Mouse (Mus musculus): Measurements from ENCODE around the gene Cfap161. TPM values are rescaled to one million over a fixed set of nuclear protein-coding genes. Genes with fewer than 3 reads are reported as not detected.

Cfap161 gene
- polyA plus RNA-seq, 1 experiment from 2014 or later, result 0.94 TPM

- H3K4me2 ChIP-seq (replicated peaks), result no peak overlapping the region
- H3K36me3 ChIP-seq, result no peaks in the 10 kb centered on the region
- peaks cover 30% of the 10 kb centered on the region for H3K4me1 ChIP-seq
- ATAC-seq (ENCODE audit: low FRiP score), result no peak
- H3K4me3 ChIP-seq, result no peak overlapping the region
- H3K27me3 ChIP-seq, result 0 out of 2 replicates have a peak, but pooled peaks cover 5% of the 10 kb centered on the region
- 74% methylated on average over 6 of the region's 6 CpGs for WGBS
- H3K9ac ChIP-seq, result no peak overlapping the region
- H3K27ac ChIP-seq, result peak overlapping the region; percentile 74
- no peaks in the 10 kb centered on the region for H3K9me3 ChIP-seq (replicated peaks)
These were observed 18.3 kb upstream of the Cfap161 start for GRCm38 (mm10) chr7:83813016-83813415.

GRCm38 (mm10) chr7:83812581-83812980 lies 17.9 kb upstream of the Cfap161 start:
- Histone ChIP-seq H3K27me3 (0 out of 2 replicates have a peak, but pooled peaks cover 5% of the 10 kb centered on the region), H3K27ac (0 out of 2 replicates have a peak overlapping the region, but pooled peaks have one; percentile 74), H3K4me3 (no peak overlapping the region), H3K4me2 (replicated peaks) (no peak overlapping the region), H3K36me3 (no peaks in the 10 kb centered on the region), H3K9ac (no peak overlapping the region), H3K4me1 (peaks cover 30% of the 10 kb centered on the region), H3K9me3 (replicated peaks) (no peaks in the 10 kb centered on the region)
- no peak for ATAC-seq (ENCODE audit: low FRiP score)
- 85% methylated on average over 10 of the region's 10 CpGs for WGBS

DNA sequence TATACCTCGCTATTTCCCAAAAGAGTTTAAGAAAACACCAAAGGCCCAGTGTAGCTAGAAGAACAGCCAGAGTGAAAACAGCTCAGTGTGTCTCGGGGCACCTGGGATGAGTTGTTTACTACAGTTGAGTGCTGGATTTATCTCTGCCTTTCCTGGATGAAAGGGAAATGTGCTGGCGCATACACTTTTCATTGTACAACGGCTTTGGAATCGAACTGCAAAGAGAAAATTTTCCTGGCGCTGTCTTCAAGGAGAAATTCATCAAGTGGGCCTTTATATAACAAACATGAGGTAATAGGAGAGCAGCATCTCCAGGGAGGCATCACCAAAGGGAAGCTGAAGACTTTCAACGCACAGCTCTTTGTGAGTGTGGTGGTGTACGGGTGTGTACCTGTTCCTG lies 17.2 kb upstream of the Cfap161 start:
- Histone ChIP-seq H3K4me2 (replicated peaks) (no peak overlapping the region), H3K9ac (no peak overlapping the region), H3K4me1 (peaks cover 30% of the 10 kb centered on the region), H3K36me3 (no peaks in the 10 kb centered on the region), H3K4me3 (no peak overlapping the region), H3K9me3 (replicated peaks) (no peaks in the 10 kb centered on the region), H3K27me3 (0 out of 2 replicates have a peak, but pooled peaks cover 5% of the 10 kb centered on the region), H3K27ac (no peak overlapping the region)
- ATAC-seq (ENCODE audit: low FRiP score), result no peak
- 80% methylated on average over 8 of the region's 8 CpGs for WGBS

DNA sequence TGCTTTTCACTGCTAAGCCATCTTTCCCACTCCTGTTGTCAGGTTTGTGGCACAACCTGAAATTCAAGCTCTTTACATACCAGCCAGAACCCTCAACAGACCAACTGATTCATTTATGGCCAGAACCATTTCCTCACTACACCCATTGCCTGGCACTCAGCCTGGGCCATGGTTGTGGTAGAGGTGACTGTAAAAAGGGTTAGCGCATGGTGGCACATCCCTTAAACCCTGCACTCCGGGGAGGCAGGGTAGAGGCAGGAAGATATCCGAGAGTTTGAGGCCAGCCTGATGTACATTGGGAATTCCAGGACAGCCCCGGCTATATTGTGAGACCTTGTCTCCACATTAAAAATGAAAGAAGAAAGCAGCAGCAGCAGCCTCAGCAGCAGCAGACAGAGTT lies 16.8 kb upstream of the Cfap161 start:
- no peak overlapping the region for H3K4me3 ChIP-seq
- no peak for ATAC-seq (ENCODE audit: low FRiP score)
- no peak overlapping the region for H3K4me2 ChIP-seq (replicated peaks)
- H3K9ac ChIP-seq, result no peak overlapping the region
- peaks cover 30% of the 10 kb centered on the region for H3K4me1 ChIP-seq
- H3K9me3 ChIP-seq (replicated peaks), result no peaks in the 10 kb centered on the region
- H3K27me3 ChIP-seq, result 0 out of 2 replicates have a peak, but pooled peaks cover 5% of the 10 kb centered on the region
- no peaks in the 10 kb centered on the region for H3K36me3 ChIP-seq
- no peak overlapping the region for H3K27ac ChIP-seq
- WGBS, result 93% methylated on average over 4 of the region's 4 CpGs

GRCm38 (mm10) chr7:83810141-83811100 lies 15.7 kb upstream of the Cfap161 start:
- no peak overlapping the region for H3K27ac ChIP-seq
- H3K4me2 ChIP-seq (replicated peaks), result peak overlapping the region; percentile 25; the same call in 1 of the 2 replicates

DNA sequence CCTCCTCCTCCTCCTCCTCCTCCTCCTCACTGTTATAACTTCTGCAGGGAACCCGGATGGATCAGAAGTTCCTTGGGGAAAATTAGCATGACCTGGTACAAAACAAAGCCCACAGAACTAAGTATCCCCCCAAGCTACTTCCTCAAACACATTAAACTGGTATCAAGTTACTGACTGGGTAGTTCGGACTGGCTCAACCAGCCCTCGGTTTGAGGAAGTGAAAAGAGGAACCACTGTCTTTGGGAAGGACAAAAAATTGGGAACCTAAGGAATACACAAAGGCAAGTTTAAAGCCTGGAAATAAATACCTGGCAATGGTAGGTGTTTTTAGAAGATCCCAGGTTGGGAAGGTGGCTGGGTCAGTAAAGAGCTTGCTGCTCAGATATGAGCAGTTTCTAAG lies 15.0 kb upstream of the Cfap161 start:
- Histone ChIP-seq H3K27me3 (0 out of 2 replicates have a peak, but pooled peaks cover 5% of the 10 kb centered on the region), H3K36me3 (no peaks in the 10 kb centered on the region), H3K27ac (no peak overlapping the region), H3K4me2 (replicated peaks) (no peak overlapping the region), H3K9ac (no peak overlapping the region), H3K9me3 (replicated peaks) (no peaks in the 10 kb centered on the region), H3K4me3 (no peak overlapping the region), H3K4me1 (peaks cover 30% of the 10 kb centered on the region)
- WGBS, result 11% methylated on average over 2 of the region's 3 CpGs
- ATAC-seq (ENCODE audit: low FRiP score), result no peak

More at GRCm38 (mm10) chr7:83810141-83811100, 15.7 kb upstream of the Cfap161 start:
- Histone ChIP-seq H3K9me3 (replicated peaks) (no peaks in the 10 kb centered on the region), H3K4me3 (no peak overlapping the region), H3K4me1 (peaks cover 30% of the 10 kb centered on the region), H3K27me3 (0 out of 2 replicates have a peak, but pooled peaks cover 5% of the 10 kb centered on the region), H3K9ac (no peak overlapping the region), H3K36me3 (no peaks in the 10 kb centered on the region)
- WGBS, result 15% methylated on average over 15 of the region's 15 CpGs
- ATAC-seq (ENCODE audit: low FRiP score), result no peak

GRCm38 (mm10) chr7:83809060-83809459 lies 14.4 kb upstream of the Cfap161 start:
- Histone ChIP-seq H3K4me2 (replicated peaks) (no peak overlapping the region), H3K27me3 (0 out of 2 replicates have a peak, but pooled peaks cover 5% of the 10 kb centered on the region), H3K27ac (no peak overlapping the region), H3K4me1 (peaks cover 29% of the 10 kb centered on the region), H3K4me3 (no peak overlapping the region), H3K36me3 (no peaks in the 10 kb centered on the region), H3K9me3 (replicated peaks) (no peaks in the 10 kb centered on the region), H3K9ac (no peak overlapping the region)
- no peak for ATAC-seq (ENCODE audit: low FRiP score)
- 35% methylated on average over 6 of the region's 6 CpGs for WGBS

DNA sequence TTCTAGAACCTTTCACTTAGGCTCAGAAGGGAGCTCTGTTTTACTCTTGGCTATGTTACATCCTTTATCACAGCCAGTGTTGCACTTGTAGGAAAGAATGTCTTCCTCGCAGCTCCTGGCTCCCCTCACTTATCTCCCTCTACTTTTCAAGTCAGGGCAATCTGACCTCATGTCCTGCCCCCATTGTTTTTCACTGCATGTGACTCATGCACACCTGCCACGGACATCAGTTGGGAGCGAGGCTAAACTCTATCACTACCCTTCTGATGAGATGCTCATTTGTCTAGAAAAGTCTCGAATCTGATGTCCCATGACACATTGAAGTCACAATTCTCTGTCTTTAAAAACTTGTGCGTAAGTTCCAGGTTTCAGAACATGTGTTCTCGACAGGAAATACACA lies 12.3 kb upstream of the Cfap161 start:
- H3K27ac ChIP-seq, result no peak overlapping the region
- H3K9ac ChIP-seq, result no peak overlapping the region
- H3K36me3 ChIP-seq, result no peaks in the 10 kb centered on the region
- peaks cover 21% of the 10 kb centered on the region for H3K4me1 ChIP-seq
- WGBS, result 68% methylated on average over 6 of the region's 6 CpGs
- H3K4me2 ChIP-seq (replicated peaks), result no peak overlapping the region
- H3K9me3 ChIP-seq (replicated peaks), result no peaks in the 10 kb centered on the region
- no peak for ATAC-seq (ENCODE audit: low FRiP score)
- 0 out of 2 replicates have a peak, but pooled peaks cover 5% of the 10 kb centered on the region for H3K27me3 ChIP-seq
- no peak overlapping the region for H3K4me3 ChIP-seq

DNA sequence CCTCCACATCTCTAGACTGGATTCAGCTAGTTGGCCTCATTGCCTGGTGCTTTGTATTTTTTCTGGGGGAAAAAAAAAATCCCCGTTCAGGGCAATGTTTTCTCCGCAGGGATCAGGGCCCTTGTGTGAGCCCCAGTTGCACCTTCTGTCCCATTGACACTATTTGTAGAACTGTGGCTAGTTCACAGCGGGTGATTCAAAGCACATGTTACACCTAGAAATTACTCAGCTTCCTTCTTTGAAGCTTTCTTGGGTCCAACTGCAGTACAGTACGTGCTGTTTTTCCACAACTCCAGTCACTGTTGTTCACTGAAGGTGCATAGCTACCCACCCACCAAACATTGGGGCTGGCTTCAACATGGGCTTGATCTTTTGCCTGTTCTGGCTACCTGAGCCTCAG lies 9.1 kb upstream of the Cfap161 start:
- Histone ChIP-seq H3K4me2 (replicated peaks) (no peak overlapping the region), H3K9me3 (replicated peaks) (no peaks in the 10 kb centered on the region), H3K36me3 (no peaks in the 10 kb centered on the region), H3K4me3 (no peak overlapping the region), H3K27me3 (no peaks in the 10 kb centered on the region), H3K9ac (no peak overlapping the region), H3K4me1 (no peaks in the 10 kb centered on the region), H3K27ac (no peak overlapping the region)
- WGBS, result 70% methylated on average over 4 of the region's 4 CpGs
- no peak for ATAC-seq (ENCODE audit: low FRiP score)

- 73% methylated on average over 7 of the region's 7 CpGs for WGBS
- no peak overlapping the region for H3K4me2 ChIP-seq (replicated peaks)
- H3K4me3 ChIP-seq, result no peak overlapping the region
- no peaks in the 10 kb centered on the region for H3K9me3 ChIP-seq (replicated peaks)
- H3K27ac ChIP-seq, result no peak overlapping the region
- H3K4me1 ChIP-seq, result no peaks in the 10 kb centered on the region
- H3K36me3 ChIP-seq, result no peaks in the 10 kb centered on the region
- H3K9ac ChIP-seq, result no peak overlapping the region
- H3K27me3 ChIP-seq, result no peaks in the 10 kb centered on the region
- no peak for ATAC-seq (ENCODE audit: low FRiP score)
These were observed 7.8 kb upstream of the Cfap161 start for GRCm38 (mm10) chr7:83802509-83802908.

DNA sequence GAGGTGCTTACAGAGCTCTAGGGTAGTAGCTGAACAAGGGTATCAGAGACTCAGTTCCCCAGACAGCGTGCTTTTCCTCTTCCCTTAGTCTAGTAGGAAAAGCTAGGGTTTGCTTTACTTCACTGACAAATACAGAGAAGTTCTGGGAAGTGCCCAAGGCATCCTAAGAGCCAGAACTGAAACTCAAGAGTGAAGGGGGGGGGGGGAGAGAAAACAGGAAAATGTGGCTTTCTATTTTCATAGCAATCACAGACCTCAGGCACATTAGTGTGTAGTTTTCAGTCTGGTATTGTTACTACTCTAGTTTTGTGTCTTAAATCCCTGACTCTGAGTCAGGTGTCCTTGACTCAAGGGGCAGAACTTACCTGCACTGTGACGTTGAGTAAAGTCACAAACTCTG lies 7.3 kb upstream of the Cfap161 start:
- ATAC-seq (ENCODE audit: low FRiP score), result no peak
- H3K4me3 ChIP-seq, result no peak overlapping the region
- no peaks in the 10 kb centered on the region for H3K36me3 ChIP-seq
- no peak overlapping the region for H3K4me2 ChIP-seq (replicated peaks)
- no peaks in the 10 kb centered on the region for H3K9me3 ChIP-seq (replicated peaks)
- no peaks in the 10 kb centered on the region for H3K4me1 ChIP-seq
- H3K9ac ChIP-seq, result no peak overlapping the region
- H3K27ac ChIP-seq, result no peak overlapping the region
- no peaks in the 10 kb centered on the region for H3K27me3 ChIP-seq
- 81% methylated on average over 2 of the region's 2 CpGs for WGBS

DNA sequence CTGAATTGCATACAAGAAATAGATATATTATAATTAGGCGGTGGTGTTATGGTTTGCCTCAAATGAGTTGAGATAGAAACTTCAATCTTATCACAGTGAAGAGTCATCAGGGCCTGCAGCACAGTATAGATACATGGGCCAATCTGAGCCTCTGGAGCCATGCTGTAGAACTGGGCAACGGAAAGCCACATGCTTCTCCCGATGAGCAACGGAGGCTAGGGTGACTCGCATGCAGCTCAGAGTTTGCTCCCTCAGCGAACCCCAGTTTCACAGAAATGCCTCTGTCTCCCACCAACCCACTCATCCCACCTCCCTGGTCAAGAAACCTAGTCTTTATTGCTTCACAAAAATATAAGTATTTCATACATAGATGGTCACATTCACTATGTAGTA lies 6.8 kb upstream of the Cfap161 start:
- H3K4me1 ChIP-seq, result no peaks in the 10 kb centered on the region
- H3K36me3 ChIP-seq, result no peaks in the 10 kb centered on the region
- H3K9ac ChIP-seq, result no peak overlapping the region
- no peak overlapping the region for H3K4me3 ChIP-seq
- no peaks in the 10 kb centered on the region for H3K27me3 ChIP-seq
- no peak overlapping the region for H3K4me2 ChIP-seq (replicated peaks)
- no peak overlapping the region for H3K27ac ChIP-seq
- 88% methylated on average over 6 of the region's 6 CpGs for WGBS
- no peak for ATAC-seq (ENCODE audit: low FRiP score)
- no peaks in the 10 kb centered on the region for H3K9me3 ChIP-seq (replicated peaks)

Data from hindbrain, embryonic 12.5 days (tissue).